Mouse (Mus musculus) ovary, postnatal 10 days (tissue): ENCODE measurements around the gene Fgfbp1.

ENCODE experiments used
- DNase-seq: peaks from one replicate; pipeline ENCODE4 v3.0.0; 2022; ENCODE audit warnings: low spot score

The Fgfbp1 gene

GRCm38 (mm10) chr5:43981620-43982019 lies at the start of gene Fgfbp1:
Gene Fgfbp1 (minus strand): TSS chr5:43981779.
- no peak for DNase-seq

GRCm38 (mm10) chr5:43998295-43998989 lies 16.9 kb upstream of the Fgfbp1 start:
- DNase-seq, result no peak

- DNase-seq, result no peak
Measured at GRCm38 (mm10) chr5:43997626-43998025, 16.0 kb upstream of the Fgfbp1 start.

GRCm38 (mm10) chr5:43996162-43996561 lies 14.6 kb upstream of the Fgfbp1 start:
- no peak for DNase-seq

GRCm38 (mm10) chr5:43994981-43995380 lies 13.4 kb upstream of the Fgfbp1 start:
- DNase-seq, result no peak

- DNase-seq, result peak; percentile 17
Measured at GRCm38 (mm10) chr5:43990316-43990715, 8.7 kb upstream of the Fgfbp1 start.

- DNase-seq, result no peak
Measured at GRCm38 (mm10) chr5:43989017-43989416, 7.4 kb upstream of the Fgfbp1 start.

GRCm38 (mm10) chr5:43986212-43986611 lies 4.6 kb upstream of the Fgfbp1 start:
- DNase-seq, result no peak

GRCm38 (mm10) chr5:43982896-43983295 lies 1.3 kb upstream of the Fgfbp1 start:
- no peak for DNase-seq

- DNase-seq, result no peak
Measured at GRCm38 (mm10) chr5:43980397-43980796, 1.2 kb downstream of the Fgfbp1 start.

GRCm38 (mm10) chr5:43976821-43977561 lies 4.6 kb downstream of the Fgfbp1 start:
- DNase-seq, result no peak

- no peak for DNase-seq
Measured at GRCm38 (mm10) chr5:43974166-43974565, 7.4 kb downstream of the Fgfbp1 start.

- no peak for DNase-seq
Measured at GRCm38 (mm10) chr5:43971156-43971555, 10.4 kb downstream of the Fgfbp1 start.

- no peak for DNase-seq
Measured at GRCm38 (mm10) chr5:43970532-43970931, 11.0 kb downstream of the Fgfbp1 start.

GRCm38 (mm10) chr5:43968634-43969033 lies 12.9 kb downstream of the Fgfbp1 start:
- no peak for DNase-seq

- no peak for DNase-seq
Measured at GRCm38 (mm10) chr5:43961056-43961455, 20.5 kb downstream of the Fgfbp1 start.

- no peak for DNase-seq
Measured at GRCm38 (mm10) chr5:43959884-43960440, 21.6 kb downstream of the Fgfbp1 start.

GRCm38 (mm10) chr5:43953241-43953640 lies 28.3 kb downstream of the Fgfbp1 start:
- no peak for DNase-seq

- DNase-seq, result no peak
Measured at GRCm38 (mm10) chr5:43948748-43949275, 32.8 kb downstream of the Fgfbp1 start.

- peak; percentile 12 for DNase-seq
Measured at GRCm38 (mm10) chr5:43948111-43948743, 33.4 kb downstream of the Fgfbp1 start.

- no peak for DNase-seq
Measured at GRCm38 (mm10) chr5:43947330-43947977, 34.1 kb downstream of the Fgfbp1 start.

- no peak for DNase-seq
Measured at GRCm38 (mm10) chr5:43933269-43933668, 48.3 kb downstream of the Fgfbp1 start.
